Mouse (Mus musculus) testis, postnatal 10 days (tissue): ENCODE data around the gene Bpifa1.
A peak's percentile ranks its signal among the peaks of the same experiment; 100 is the strongest.
"Not testable (repeated sequence)": the region's sequence is repeated elsewhere in the genome, so short reads cannot be mapped to it uniquely, and the experiment has no call there.

Source experiments
- DNase-seq: peaks from one replicate; pipeline ENCODE4 v3.0.0; 2021; ENCODE audit warnings: low spot score

Gene Bpifa1

DNA sequence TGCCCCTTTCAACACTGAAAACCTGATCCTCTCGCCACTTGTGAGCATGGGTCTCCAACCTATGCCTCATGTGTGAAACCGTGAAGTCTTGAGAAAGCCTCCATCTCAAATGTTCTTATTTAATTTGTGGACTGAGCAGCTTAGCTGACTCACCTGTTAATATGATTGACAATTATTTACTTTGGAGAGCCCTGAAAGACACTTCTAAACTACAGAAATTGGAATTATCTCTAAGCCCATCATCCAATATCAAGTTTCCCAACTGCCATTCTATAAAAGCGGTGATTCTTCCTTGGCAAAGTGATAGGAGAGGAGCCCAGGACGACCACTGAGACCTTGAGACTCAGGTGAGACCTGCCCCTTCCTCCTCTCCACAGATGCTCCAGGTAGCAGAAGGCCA is at the start of gene Bpifa1:
Bpifa1 (plus strand) TSS at position 301 of the 400 bp plus-strand sequence.
- DNase-seq, result no peak

DNA sequence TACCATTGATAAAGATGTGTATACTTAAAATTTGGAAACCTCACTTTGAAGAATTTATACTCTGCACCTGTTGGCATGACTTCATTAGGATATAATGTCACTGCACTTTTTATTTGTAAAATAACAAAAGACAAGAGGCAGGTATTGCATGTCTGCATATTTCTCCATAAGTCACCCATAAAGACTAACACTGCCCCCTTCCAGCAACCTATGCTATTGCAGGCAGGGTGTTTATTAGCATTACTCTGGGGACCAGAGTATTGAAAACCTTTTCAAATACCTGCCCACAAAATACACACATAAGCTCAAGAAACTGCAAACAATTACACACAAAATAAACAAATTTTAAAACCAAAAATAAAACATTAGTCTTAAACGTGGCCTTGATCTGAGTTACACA is 44.9 kb upstream of the Bpifa1 start:
- DNase-seq, result no peak

DNA sequence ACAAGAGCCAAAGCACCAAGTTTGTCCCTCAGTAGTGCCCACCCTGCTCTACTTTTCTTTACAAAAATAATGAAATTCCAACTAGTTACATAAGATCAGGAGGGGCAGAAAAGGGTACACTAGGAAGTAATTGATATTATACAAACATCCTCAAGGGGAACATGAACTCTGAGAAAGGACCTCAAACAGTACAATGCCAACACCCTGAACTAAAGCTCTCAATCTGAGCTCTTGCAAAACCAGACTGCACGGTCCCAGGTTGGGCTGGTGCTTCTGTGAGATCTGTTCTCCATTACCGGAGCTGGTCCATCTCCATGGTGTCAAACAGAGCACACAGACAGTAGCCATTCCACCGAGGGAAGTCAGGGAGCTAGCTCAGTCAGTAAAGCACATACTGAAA is 25.3 kb upstream of the Bpifa1 start:
- no peak for DNase-seq

DNA sequence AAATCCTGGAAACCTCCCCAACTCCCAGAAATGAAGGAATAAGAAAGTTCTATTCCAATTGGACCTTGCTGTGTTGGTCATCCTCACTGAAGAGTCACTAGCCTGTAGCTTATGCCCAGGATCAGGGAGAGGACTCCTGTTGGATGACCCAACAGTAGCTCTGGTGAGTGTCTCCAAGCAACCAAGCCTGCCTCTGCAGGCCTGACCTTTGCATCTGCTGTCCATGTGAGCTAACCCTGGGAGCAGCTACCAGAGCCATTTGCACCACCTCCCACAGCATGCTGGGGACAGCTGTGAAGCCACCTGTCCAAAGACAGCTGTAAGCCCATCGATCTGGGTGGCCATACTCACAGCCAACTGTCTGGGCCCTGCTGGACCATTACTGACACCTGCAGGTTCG is 12.6 kb upstream of the Bpifa1 start, which contains the start of gene Bpifa3:
Bpifa3 (plus strand) TSS at position 217 of the 400 bp plus-strand sequence.
- DNase-seq, result no peak

DNA sequence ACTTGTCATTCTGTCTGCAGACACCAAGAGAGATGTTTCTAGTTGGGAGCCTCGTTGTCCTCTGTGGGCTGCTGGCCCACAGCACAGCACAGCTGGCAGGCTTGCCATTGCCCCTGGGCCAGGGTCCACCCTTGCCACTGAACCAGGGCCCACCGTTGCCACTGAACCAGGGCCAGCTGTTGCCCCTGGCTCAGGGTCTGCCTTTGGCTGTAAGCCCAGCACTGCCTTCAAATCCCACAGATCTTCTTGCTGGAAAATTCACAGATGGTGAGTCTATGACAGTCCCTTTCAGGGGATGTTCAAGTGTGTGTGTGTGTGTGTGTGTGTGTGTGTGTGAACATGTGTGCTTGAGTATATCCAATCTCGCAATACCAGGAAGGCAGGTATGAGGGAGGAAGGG is 1.1 kb downstream of the Bpifa1 start:
- DNase-seq, result no peak

DNA sequence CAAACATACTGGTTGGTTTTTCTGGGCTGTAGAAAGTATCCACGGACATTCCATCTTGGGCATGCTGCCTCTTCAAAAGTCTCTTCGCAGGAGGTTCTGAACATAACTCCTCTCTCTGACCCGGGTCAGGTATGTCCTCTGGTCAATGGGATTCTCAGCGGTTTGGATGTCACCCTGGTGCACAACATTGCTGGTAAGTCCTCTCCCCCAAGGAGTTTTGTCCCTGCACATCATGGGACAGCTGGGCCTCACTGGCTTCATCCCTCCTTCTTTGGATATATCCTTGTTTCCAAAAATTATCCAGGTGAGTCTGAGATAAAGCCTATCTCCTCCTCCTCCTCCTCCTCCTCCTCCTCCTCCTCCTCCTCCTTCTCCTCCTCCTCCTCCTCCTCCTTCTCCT is 4.8 kb downstream of the Bpifa1 start:
- no peak for DNase-seq

DNA sequence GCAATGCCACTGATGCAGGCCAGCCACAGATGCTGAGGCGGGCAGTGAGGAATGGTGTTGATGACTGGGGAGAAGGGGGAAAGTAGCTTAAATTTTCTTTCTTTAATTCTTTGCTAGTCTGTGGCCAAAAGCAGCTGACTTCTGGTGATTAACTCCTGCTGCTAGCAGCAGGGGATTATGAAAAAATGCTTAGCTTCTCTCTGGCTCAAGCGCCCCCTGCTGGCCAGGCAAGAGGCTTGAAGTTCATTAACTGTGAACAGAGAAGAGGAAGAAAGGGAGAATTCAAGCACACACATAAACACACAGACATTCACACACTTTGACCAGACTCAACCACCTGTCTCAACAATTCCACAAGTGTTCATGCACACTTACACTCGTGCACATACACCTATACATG is 15.8 kb downstream of the Bpifa1 start:
- DNase-seq, result peak; percentile 66

DNA sequence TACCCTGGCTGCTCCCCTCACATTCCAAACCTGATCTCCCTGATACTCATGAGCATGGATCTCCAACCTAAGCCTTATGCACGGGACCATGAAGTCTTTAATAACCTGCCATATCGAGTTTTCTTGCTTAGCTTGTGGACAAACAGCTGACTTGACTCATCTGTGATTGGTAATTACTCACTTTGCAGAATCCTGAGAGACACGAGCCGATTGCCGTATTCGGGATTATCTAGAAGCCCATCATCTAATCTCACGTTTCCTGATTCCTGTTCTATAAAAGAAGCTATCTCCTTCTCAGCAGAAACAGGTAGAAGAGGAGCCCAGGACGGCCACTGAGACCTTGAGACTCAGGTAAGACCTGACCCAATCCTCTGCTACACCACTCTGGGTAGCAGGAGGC is 19.6 kb downstream of the Bpifa1 start, which contains the start of gene Bpifa5:
Bpifa5 (plus strand) TSS at position 301 of the 400 bp plus-strand sequence.
- no peak for DNase-seq

DNA sequence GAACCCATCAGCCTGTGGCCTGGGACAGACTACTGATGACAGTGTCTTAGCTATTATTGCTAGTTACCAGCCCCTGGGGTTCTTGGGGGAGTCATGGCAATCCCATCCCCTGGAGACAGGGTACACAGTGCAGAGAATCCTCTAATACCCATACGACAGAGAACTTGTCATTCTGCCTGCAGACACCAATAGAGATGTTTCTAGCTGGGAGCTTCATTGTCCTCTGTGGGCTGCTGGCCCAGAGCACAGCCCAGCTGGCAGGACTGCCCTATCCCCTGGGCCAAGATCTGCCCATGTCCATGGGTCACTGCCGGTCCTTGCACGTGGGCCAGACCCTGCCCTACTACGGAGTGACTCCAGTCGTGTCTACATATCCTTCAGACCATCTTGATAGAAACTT is 20.6 kb downstream of the Bpifa1 start:
- DNase-seq, result no peak

DNA sequence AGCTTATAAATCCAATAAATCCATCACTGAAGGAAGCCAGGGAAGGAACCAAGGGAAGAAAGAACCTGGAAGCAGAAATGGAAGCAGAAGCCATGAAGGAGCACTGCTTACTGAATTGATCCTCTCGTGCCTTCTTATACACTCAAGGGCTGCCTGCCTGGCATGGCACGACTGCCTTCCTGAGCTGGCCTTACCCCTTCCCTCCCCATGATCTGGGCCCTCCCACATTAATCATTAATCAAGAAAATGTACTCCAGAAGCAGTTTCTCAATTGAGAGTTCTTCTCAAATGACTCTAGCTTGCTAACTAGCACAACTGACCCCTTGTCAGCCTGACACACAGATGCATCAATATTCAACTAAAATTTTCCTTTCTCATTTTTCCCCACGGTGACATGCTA is 26.5 kb downstream of the Bpifa1 start:
- DNase-seq, result no peak

DNA sequence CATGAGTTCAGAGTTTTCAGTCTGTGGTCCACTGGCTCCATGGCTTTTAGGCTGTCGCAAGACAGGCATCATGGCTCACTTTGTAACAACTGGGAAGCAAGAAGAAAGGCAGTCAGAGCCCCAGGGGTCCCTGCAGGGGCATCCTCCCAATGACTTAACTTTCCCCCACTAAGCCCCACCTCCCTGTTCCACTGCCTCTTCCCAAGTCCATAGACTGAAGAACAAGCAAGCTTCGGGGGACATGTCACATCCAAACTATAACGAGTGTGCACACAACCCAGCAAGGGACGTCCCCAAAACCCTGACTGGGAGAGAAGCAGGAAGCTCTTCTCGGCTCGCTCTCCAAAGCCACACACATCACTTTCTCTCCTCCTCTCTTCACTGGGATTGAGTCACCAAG is 28.9 kb downstream of the Bpifa1 start:
- DNase-seq, result no peak

DNA sequence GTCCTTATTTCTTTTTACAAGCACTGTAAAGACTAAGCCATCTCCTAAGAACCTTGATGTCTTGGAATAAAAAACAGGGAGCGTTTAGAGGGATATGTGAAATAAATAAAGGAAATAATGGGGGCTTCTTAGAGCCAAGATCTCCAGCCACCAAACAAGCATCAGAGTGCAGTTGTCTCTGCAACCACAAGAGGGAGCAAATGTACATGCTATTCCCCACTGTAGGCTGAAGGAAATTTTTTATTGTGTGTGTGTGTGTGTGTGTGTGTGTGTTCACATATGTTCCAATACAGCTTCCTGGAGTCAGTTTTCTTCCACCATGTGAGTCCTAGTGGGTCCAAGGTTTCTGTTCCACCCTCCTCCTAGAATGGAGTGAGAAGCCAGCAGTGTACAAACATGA is 30.6 kb downstream of the Bpifa1 start:
- DNase-seq, result peak; percentile 54

DNA sequence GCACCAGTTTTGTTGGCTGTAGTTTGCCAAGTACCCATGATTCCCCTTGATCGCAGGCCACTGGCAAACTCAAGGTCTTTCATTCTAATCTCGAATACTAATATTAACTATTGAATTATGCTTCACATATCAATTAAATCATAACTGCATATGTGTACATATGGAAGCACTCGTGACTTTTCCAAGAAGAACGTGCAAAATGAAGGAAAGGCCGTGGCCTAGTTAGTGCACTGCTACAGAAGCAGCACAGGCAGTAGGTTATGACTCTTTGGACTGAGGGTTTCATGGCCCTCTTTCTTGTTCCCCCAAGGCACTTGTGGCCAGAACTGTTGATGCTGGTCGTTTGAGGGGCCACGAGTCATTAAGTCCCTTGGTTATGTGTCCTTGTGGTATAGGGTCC is 39.2 kb downstream of the Bpifa1 start:
- not testable (repeated sequence) for DNase-seq

DNA sequence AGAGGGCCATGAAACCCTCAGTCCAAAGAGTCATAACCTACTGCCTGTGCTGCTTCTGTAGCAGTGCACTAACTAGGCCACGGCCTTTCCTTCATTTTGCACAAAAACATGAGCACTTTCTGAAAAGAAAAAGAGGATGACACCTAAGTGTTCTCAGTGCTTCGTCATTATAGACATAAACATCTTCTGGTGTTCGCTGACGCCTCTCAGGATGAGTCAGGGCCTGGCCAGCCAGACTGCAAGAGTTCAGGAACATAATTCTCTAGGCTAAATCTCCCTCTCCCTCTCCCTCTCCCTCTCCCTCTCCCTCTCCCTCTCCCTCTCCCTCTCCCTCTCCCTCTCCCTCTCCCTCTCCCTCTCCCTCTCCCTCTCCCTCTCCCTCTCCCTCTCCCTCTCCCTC is 40.4 kb downstream of the Bpifa1 start:
- DNase-seq, result not testable (repeated sequence)

DNA sequence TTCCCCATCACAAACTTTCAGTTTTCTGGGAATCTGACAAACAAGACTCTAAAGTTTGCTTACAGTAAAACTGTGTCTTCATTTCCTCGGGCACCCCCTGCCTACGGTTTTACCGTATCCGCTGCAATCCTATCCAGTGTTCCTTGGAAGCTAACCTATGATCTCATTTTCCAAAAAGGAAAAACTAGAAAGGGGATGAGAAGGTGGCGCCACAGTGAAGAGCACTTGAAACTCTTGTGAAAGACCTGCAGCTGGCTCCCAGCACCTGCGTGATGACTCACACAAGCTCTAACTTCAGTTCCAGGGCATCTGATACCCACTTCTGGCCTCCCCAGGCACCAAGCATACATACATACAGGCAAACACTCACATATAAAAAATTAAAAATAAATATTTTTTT is 42.6 kb downstream of the Bpifa1 start:
- peak; percentile 23 for DNase-seq

DNA sequence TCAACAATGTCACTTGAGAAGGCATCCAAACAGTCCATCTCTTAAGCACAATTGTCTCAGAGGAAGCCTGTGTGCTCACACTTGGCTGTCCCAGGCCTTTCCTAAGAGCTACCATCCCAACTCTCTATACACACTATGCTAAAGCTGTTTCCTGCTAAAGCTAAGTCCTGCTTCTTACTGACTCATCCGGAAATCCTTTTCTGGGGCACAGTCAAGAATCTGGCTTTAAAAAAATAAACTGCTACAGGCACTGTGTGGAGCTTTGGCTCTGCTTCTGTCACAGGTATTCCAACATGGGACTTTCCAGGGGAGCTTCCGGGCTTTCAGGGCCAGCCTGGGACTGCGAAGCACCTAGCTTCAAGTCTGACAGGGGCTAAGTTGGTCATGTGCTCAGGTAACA is 43.1 kb downstream of the Bpifa1 start:
- peak; percentile 25 for DNase-seq

DNA sequence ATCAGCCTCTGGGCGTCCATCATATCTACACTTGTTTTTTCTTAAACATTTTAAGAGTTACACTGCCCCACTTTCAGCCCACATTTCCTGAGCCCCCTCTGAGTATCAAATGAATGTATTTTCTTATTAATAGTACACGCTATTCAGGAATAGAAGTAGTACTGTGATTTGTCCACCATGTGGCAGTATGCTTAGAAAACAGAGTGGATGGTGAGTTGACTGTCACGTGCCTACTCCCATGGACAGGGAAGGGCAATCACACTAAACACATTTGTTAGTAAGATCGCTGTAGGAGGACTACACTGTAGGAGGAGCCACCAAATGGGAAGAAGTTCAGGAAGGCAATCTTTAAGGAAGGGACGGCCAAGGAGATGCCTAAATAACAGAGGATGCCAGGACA is 44.8 kb downstream of the Bpifa1 start:
- peak; percentile 26 for DNase-seq

DNA sequence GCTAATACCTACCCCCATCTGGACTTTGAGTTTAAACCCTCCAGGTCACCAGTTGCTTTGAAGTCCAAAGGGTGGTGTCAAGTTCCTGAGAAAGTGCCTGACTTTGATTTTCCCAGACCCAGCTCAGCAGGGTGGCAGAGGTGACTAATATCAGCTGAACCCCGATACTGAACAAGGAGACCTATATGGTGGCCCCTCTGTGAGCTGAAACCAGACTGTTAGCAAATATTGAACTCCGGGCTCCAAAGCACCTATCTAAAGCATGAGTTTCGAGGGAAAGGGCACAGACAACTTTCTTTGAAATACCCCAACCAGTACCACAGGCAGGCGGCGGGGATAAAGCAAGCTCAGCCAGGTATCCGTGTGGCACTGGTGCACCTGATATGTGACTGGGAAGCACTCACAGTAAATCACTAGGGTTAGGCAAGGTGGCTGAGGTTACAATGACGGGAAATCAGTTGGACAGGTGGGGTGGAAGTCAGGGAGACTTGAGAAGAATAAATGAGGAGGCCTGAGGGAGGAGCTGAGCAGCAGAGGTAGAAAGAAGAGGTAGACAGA is 47.3 kb downstream of the Bpifa1 start:
- DNase-seq, result peak; percentile 31

DNA sequence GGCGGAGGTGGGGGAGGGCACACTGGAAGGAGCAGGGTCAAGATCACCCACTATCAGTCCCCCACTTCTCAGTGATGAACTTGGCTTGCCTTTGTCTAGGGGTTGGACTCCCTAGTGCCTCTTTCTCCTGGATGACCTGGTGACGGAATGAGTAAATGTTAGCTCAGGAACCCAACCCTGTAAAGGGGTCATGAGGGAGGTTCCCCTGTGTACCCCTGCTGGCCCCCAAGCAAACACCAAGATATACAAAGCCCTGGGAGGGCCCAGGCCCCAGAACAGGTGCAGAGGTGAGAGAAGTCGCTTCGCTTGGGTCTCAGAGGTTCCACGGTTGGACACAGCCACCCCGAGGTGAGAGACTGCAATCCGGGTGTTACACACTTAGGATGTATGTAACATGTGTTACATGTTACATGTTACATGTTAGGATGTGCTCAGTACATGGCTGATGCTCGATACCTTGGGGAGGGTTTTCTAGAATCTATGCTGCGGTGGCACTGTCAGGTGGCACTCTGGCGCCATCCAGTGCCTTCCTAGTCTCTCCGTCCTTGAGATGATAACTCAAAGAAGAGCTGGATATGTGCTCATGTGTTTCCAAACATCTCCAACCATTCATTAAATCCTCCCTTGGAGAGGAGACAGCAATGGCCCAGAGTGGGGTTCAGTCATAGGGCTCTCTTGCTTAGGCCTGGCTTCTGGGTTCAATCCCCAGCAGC is 48.0 kb downstream of the Bpifa1 start, which contains the start of gene Bpifb1:
Bpifb1 (plus strand) TSS at position 273 of the 713 bp plus-strand sequence.
- DNase-seq, result peak; percentile 39

DNA sequence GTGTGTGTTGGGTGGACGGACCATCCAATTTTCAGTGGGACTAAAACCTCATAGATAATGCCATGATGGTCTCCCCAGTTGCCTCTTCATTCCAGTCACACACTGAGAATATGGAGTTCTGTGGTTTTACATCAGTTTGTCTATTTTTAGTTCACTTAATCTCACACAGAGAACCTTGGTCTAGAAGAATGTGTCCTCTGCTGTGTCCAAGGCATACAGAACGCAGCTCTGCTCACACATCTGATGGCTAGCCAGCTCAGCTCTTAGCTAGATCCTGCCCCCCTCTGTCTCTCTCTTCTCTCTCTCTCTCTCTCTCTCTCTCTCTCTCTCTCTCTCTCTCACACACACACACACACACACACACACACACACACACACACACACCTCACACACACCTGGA is 49.5 kb downstream of the Bpifa1 start:
- peak; percentile 35 for DNase-seq

DNA sequence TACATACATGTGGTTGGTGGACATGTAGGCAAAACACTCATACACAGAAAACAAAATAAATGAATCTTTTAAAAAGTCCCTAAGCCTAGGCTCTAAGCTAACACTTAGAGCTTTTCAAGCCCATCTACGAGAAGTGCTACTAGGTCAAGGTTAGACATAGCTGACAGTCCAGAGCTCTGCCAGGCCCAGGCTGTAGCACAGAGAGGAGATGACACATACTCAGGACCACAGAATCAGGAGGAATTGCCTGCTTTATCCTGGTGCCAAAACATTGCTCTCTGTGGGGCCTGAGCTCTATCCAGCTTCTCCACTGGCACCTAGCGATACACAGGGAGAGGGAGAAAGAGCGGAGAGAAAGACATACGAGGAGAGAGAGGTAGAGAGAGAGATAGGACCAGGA is 50.4 kb downstream of the Bpifa1 start:
- DNase-seq, result peak; percentile 22

DNA sequence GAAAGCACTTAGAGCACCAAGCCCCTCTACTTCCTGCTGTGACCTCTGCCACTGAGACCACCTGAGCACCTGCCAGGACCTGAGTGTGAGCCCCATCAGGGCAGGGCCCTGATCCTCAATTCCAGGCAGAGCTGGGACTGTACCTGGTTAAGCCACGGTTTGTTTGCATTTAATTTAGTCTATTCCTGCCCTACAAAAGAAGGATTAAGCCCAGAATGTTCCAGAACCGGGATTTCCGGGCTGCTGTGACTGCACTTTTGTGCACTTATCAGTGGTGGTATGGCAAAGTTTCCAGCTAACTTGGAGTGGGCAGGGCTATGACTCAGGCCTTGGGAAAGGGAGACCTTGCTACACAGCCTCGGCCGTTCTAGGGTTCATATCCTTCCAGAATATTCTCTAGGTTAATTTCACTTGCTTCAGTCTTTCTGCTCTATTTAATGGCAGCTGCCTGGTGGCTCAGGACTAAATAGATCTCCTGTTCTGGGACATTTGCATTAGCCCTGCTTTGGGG is 51.4 kb downstream of the Bpifa1 start:
- peak; percentile 33 for DNase-seq

DNA sequence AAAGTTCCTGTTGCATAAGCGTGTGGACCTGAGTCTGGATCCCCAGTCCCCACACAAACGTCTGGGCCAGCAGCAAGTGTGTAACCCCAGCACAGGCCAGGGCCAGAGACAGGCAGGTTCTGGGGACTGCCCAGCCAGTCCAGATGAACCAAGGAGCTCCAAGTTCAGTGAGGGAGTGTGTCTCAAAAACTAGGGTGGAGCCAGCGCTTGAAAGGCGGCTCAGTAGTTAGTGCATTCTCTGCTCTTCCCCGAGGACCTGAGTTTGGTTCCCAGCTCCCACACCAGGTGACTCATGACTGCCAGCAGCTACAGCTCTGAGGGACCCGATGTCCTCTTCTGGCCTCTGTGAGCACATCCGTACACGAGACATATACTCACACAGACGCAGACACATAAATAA is 54.4 kb downstream of the Bpifa1 start:
- peak; percentile 31 for DNase-seq
